Mouse (Mus musculus) liver, embryonic 16.5 days (tissue): Measurements from ENCODE around the gene Myh10. TPM values are rescaled to one million over a fixed set of nuclear protein-coding genes. Genes with fewer than 3 reads are reported as not detected.

Experiments
- ATAC-seq: fragments of 200-750 bp; cut with Nextera tagmentation; 2 replicates; pipeline ENCODE4 v1.8.0; 2017; ENCODE audit warnings: low read depth, mild to moderate bottlenecking, moderate number of reproducible peaks, moderate library complexity
- H3K27ac ChIP-seq: fragments of 300-500 bp; sonication (generic); 2 replicates; pipeline ENCODE4 v1.5.1; 2014; ENCODE audit warnings: mild to moderate bottlenecking, low read length
- H3K27me3 ChIP-seq: fragments of 300-500 bp; sonication (generic); 2 replicates; pipeline ENCODE4 v1.6.1; 2014; ENCODE audit warnings: low read depth, low read length, mixed read lengths; ENCODE audit not compliant: control insufficient read depth, insufficient read depth
- H3K36me3 ChIP-seq: fragments of 300-500 bp; sonication (generic); 2 replicates; pipeline ENCODE4 v1.6.1; 2014; ENCODE audit warnings: mild to moderate bottlenecking; ENCODE audit not compliant: control insufficient read depth, insufficient read depth
- H3K4me1 ChIP-seq: fragments of 300-500 bp; sonication (generic); 2 replicates; pipeline ENCODE4 v1.6.1; 2014; ENCODE audit warnings: low read depth, low read length, mixed read lengths; ENCODE audit not compliant: control insufficient read depth
- H3K4me2 ChIP-seq: fragments of 300-500 bp; sonication (generic); 2 replicates; pipeline ENCODE4 v1.6.1; 2014; ENCODE audit warnings: low read depth, low read length, mixed read lengths
- H3K4me3 ChIP-seq: fragments of 300-500 bp; sonication (generic); 2 replicates; pipeline ENCODE4 v1.5.1; 2014; ENCODE audit warnings: low read depth, mild to moderate bottlenecking, low read length
- H3K9ac ChIP-seq: fragments of 300-500 bp; sonication (generic); 2 replicates; pipeline ENCODE4 v1.6.1; 2014; ENCODE audit warnings: low read depth, low read length
- H3K9me3 ChIP-seq: fragments of 300-500 bp; sonication (generic); replicated peaks from 2 replicates; pipeline ENCODE4 v1.6.1; 2016; ENCODE audit warnings: low read length; ENCODE audit not compliant: control insufficient read depth
- WGBS: fragments of 180-500 bp; shearing (Covaris S2); extraction: QIAGEN DNeasy Blood & Tissue Kit; methylation state at CpG from one replicate; pipeline ENCODE4 v1.1.7; 2014; ENCODE audit not compliant: insufficient replicate concordance; 5-methylcytosine and 5-hydroxymethylcytosine counted together
- polyA plus RNA-seq: library from polyadenylated mRNA; unstranded; fragments of >200 nt; fragmentation: Nextera tagmentation; extraction: Ambion mirVana; gene quantifications from 2 replicates; pipeline ENCODE4 v1.2.1, GENCODE M21; 2015

Gene Myh10
- polyA plus RNA-seq, 1 experiment from 2014 or later: 13.6 TPM

- H3K9me3 ChIP-seq: no peaks in the 10 kb centered on the region
- peaks cover 5% of the 10 kb centered on the region; the same call in 1 of the 2 replicates for H3K27me3 ChIP-seq
- no peak overlapping the region for H3K4me3 ChIP-seq
- ATAC-seq: no peak
- no peak overlapping the region for H3K4me2 ChIP-seq
- H3K36me3 ChIP-seq: no peaks in the 10 kb centered on the region
- WGBS: 65% methylated on average over 1 of the region's 1 CpGs
- H3K4me1 ChIP-seq: peaks cover 20% of the 10 kb centered on the region
- H3K9ac ChIP-seq: no peak overlapping the region
- no peak overlapping the region for H3K27ac ChIP-seq
Measured at GRCm38 (mm10) chr11:68689304-68689703, 2.1 kb upstream of the Myh10 start.

GRCm38 (mm10) chr11:68690465-68690864 lies 894 bp upstream of the Myh10 start:
- Histone ChIP-seq H3K4me1 (peaks cover 20% of the 10 kb centered on the region), H3K36me3 (no peaks in the 10 kb centered on the region), H3K4me3 (no peak overlapping the region), H3K27me3 (peaks cover 5% of the 10 kb centered on the region; the same call in 1 of the 2 replicates), H3K9ac (no peak overlapping the region), H3K27ac (no peak overlapping the region), H3K4me2 (no peak overlapping the region), H3K9me3 (no peaks in the 10 kb centered on the region)
- no peak for ATAC-seq
- WGBS: 41% methylated on average over 5 of the region's 5 CpGs

- Histone ChIP-seq H3K4me3 (peak overlapping the region; percentile 71), H3K4me1 (peaks cover 20% of the 10 kb centered on the region), H3K36me3 (no peaks in the 10 kb centered on the region), H3K27ac (peak overlapping the region; percentile 77), H3K27me3 (peaks cover 5% of the 10 kb centered on the region; the same call in 1 of the 2 replicates), H3K4me2 (peak overlapping the region; percentile 100), H3K9me3 (no peaks in the 10 kb centered on the region), H3K9ac (peak overlapping the region; percentile 86)
- WGBS: 2% methylated on average over 34 of the region's 34 CpGs
- no peak; the same call in 1 of the 2 replicates for ATAC-seq
Measured at GRCm38 (mm10) chr11:68692010-68692692, 792 bp downstream of the Myh10 start.

DNA sequence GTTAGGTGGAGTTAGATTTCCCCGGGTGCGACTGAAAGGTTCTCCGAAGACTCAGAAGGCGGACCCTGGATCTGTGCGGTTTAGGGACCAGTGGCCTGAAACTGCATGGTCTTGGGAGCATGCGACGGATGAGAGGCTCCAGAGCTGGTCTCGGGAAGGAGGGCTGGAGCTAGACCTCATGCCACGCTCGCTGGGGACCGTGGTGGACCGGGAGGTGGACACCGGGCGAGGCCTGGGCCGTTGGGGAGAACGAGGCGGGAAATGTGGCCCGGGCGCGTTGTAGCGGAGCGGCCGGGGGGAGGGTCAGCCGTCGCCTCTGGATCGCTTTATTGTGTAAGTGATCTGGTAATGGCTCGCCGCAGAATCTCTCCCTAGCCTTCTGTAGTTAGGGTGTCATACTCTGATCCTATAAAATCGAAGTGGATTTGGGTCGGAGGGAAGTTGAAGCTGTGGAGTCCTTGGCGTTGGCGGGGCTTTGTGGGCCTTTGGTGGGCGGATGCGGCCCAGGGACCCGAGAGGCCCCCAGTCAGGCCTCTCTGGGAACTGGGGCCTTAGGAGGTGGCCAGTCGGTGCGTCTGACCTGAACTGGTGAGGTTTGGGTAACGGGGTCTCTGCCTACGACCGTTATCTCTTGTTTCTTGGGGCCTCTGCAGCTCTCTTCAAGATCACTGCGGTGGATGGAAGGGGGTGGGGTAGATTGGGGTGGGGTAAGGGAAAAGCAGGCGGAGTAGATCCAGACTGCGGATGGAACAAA lies 1.5 kb downstream of the Myh10 start:
- ATAC-seq: no peak
- peaks cover 5% of the 10 kb centered on the region; the same call in 1 of the 2 replicates for H3K27me3 ChIP-seq
- peak overlapping the region; percentile 100 for H3K4me2 ChIP-seq
- H3K9me3 ChIP-seq: no peaks in the 10 kb centered on the region
- H3K27ac ChIP-seq: peak overlapping the region; percentile 77
- peak overlapping the region; percentile 71 for H3K4me3 ChIP-seq
- peak overlapping the region; percentile 86 for H3K9ac ChIP-seq
- H3K36me3 ChIP-seq: no peaks in the 10 kb centered on the region
- WGBS: 2% methylated on average over 43 of the region's 43 CpGs
- H3K4me1 ChIP-seq: peaks cover 20% of the 10 kb centered on the region

- Histone ChIP-seq H3K27ac (no peak overlapping the region), H3K36me3 (no peaks in the 10 kb centered on the region), H3K9ac (no peak overlapping the region), H3K9me3 (no peaks in the 10 kb centered on the region), H3K27me3 (peaks cover 5% of the 10 kb centered on the region; the same call in 1 of the 2 replicates), H3K4me2 (peak overlapping the region; percentile 100), H3K4me3 (peak overlapping the region; percentile 71), H3K4me1 (peaks cover 20% of the 10 kb centered on the region)
- WGBS: 19% methylated on average over 10 of the region's 10 CpGs
- no peak for ATAC-seq
Measured at GRCm38 (mm10) chr11:68693447-68694040, 2.2 kb downstream of the Myh10 start.

GRCm38 (mm10) chr11:68702370-68702769 lies 11.0 kb downstream of the Myh10 start:
- no peak overlapping the region for H3K4me3 ChIP-seq
- no peak overlapping the region for H3K27ac ChIP-seq
- no peak for ATAC-seq
- peaks cover 19% of the 10 kb centered on the region for H3K36me3 ChIP-seq
- H3K9me3 ChIP-seq: no peaks in the 10 kb centered on the region
- no peak overlapping the region for H3K4me2 ChIP-seq
- no peak overlapping the region for H3K9ac ChIP-seq
- no peaks in the 10 kb centered on the region for H3K27me3 ChIP-seq
- H3K4me1 ChIP-seq: no peaks in the 10 kb centered on the region; the same call in 1 of the 2 replicates
- WGBS: 79% methylated on average over 6 of the region's 6 CpGs

- no peaks in the 10 kb centered on the region for H3K27me3 ChIP-seq
- H3K9ac ChIP-seq: no peak overlapping the region
- no peak overlapping the region for H3K4me3 ChIP-seq
- H3K36me3 ChIP-seq: peaks cover 19% of the 10 kb centered on the region
- no peak for ATAC-seq
- 32% methylated on average over 1 of the region's 1 CpGs for WGBS
- H3K4me1 ChIP-seq: no peaks in the 10 kb centered on the region; the same call in 1 of the 2 replicates
- H3K9me3 ChIP-seq: no peaks in the 10 kb centered on the region
- no peak overlapping the region for H3K27ac ChIP-seq
- H3K4me2 ChIP-seq: no peak overlapping the region
Measured at GRCm38 (mm10) chr11:68703360-68703759, 12.0 kb downstream of the Myh10 start.

GRCm38 (mm10) chr11:68704258-68704657 lies 12.9 kb downstream of the Myh10 start:
- H3K4me1 ChIP-seq: no peaks in the 10 kb centered on the region; the same call in 1 of the 2 replicates
- ATAC-seq: no peak
- H3K27me3 ChIP-seq: no peaks in the 10 kb centered on the region
- H3K9me3 ChIP-seq: no peaks in the 10 kb centered on the region
- no peak overlapping the region for H3K27ac ChIP-seq
- H3K4me2 ChIP-seq: no peak overlapping the region
- 91% methylated on average over 1 of the region's 1 CpGs for WGBS
- peaks cover 19% of the 10 kb centered on the region for H3K36me3 ChIP-seq
- H3K4me3 ChIP-seq: no peak overlapping the region
- no peak overlapping the region for H3K9ac ChIP-seq
